Mouse (Mus musculus) ES-E14 (cell line): ENCODE results near the gene Dcx.

ENCODE experiments used
- CHD2 ChIP-seq: IDR thresholded peaks from 2 replicates; pipeline ENCODE4 v1.6.1; 2014; ENCODE audit warnings: mild to moderate bottlenecking, low read depth, low read length, inconsistent platforms
- MAFK ChIP-seq: IDR thresholded peaks from 2 replicates; pipeline ENCODE4 v1.6.1; 2014; ENCODE audit warnings: mild to moderate bottlenecking, low read depth, low read length, inconsistent platforms; ENCODE audit not compliant: insufficient read depth
- ZC3H11A ChIP-seq: IDR thresholded peaks from 2 replicates; pipeline ENCODE4 v1.6.1; 2012; ENCODE audit warnings: low read depth, mild to moderate bottlenecking, inconsistent platforms, low read length, borderline replicate concordance
- ZNF384 ChIP-seq: IDR thresholded peaks from 2 replicates; pipeline ENCODE4 v1.6.1; 2012; ENCODE audit warnings: low read depth, low read length, inconsistent platforms

DNA sequence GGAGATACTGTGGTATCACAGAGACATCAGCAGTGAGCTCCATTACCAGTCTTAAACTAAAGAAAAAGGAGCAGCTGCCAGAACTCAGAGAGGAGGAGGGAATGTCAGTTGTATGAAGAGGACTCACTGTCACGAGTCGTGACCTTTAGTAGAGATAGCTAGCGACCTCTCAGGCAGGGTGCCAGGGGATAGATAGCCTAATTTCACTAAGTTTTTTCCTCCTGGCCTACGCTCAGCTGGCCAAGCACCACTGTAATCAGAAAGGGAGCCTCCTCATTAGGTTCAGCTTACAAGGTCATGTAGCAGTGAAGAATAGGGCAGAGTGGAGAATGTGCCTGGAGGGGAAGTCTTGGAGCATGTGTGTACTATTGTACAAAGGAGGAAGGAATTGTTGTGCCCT is 47.3 kb downstream of the Dcx start:
- TF ChIP-seq ZNF384: no peak
- no peak for TF ChIP-seq ZC3H11A
- no peak for TF ChIP-seq MAFK
- TF ChIP-seq CHD2: no peak
